Mouse (Mus musculus) hindbrain, postnatal 0 days (tissue): Measurements from ENCODE around the gene Spock1. TPM values are rescaled to one million over a fixed set of nuclear protein-coding genes. Genes with fewer than 3 reads are reported as not detected.

Experiments
- ATAC-seq: fragments of 200-750 bp; cut with Nextera tagmentation; 2 replicates; pipeline ENCODE4 v1.8.0; 2017; ENCODE audit warnings: mild to moderate bottlenecking, moderate TSS enrichment, moderate library complexity
- DNase-seq: peaks from one replicate; pipeline ENCODE4 v3.0.0-alpha.2; 2015; ENCODE audit warnings: low spot score
- H3K27ac ChIP-seq: fragments of 300-500 bp; sonication (generic); 2 replicates; pipeline ENCODE4 v1.5.1; 2014; ENCODE audit warnings: mild to moderate bottlenecking
- H3K27me3 ChIP-seq: fragments of 300-500 bp; sonication (generic); 2 replicates; pipeline ENCODE4 v1.6.1; 2014; ENCODE audit warnings: low read length, mixed read lengths; ENCODE audit not compliant: insufficient read depth
- H3K36me3 ChIP-seq: fragments of 300-500 bp; sonication (generic); 2 replicates; pipeline ENCODE4 v1.6.1; 2014; ENCODE audit warnings: low read length, mixed read lengths; ENCODE audit not compliant: insufficient read depth
- H3K4me1 ChIP-seq: fragments of 300-500 bp; sonication (generic); 2 replicates; pipeline ENCODE4 v1.6.1; 2014; ENCODE audit warnings: antibody characterized with exemption, low read length, mixed read lengths; ENCODE audit not compliant: insufficient read depth
- H3K4me2 ChIP-seq: fragments of 300-500 bp; sonication (generic); 2 replicates; pipeline ENCODE4 v1.6.1; 2014; ENCODE audit warnings: low read depth, mild to moderate bottlenecking, low read length, moderate library complexity, mixed read lengths
- H3K4me3 ChIP-seq: fragments of 300-500 bp; sonication (generic); 2 replicates; pipeline ENCODE4 v1.5.1; 2014; ENCODE audit warnings: low read length
- H3K9ac ChIP-seq: fragments of 300-500 bp; sonication (generic); replicated peaks from 2 replicates; pipeline ENCODE4 v1.6.1; 2014; ENCODE audit warnings: mild to moderate bottlenecking, low read length, moderate library complexity, mixed read lengths
- H3K9me3 ChIP-seq: fragments of 300-500 bp; sonication (generic); 2 replicates; pipeline ENCODE4 v1.6.1; 2016; ENCODE audit warnings: low read length, mixed read lengths
- CTCF ChIP-seq: IDR thresholded peaks from 2 replicates; pipeline ENCODE4 v1.5.1; 2016; ENCODE audit warnings: antibody characterized with exemption, control low read depth, low read depth
- WGBS: fragments of 180-500 bp; shearing (Covaris S2); extraction: QIAGEN DNeasy Blood & Tissue Kit; methylation state at CpG from one replicate; pipeline ENCODE4 v1.1.7; 2014; 5-methylcytosine and 5-hydroxymethylcytosine counted together
- polyA plus RNA-seq: library from polyadenylated mRNA; unstranded; fragments of >200 nt; fragmentation: Nextera tagmentation; extraction: Ambion mirVana; gene quantifications from 2 replicates; pipeline ENCODE4 v1.2.1, GENCODE M21; 2015
- total RNA-seq: library from RNA; depleted of rRNA; stranded (reverse); fragments of >200 nt; gene quantifications from 2 replicates; pipeline ENCODE4 v1.2.3, GENCODE M21; 2014

The Spock1 gene
- total and polyA plus RNA-seq, 2 experiments from 2014 or later, result 80.3 to 118 TPM

- no peak overlapping the region for H3K27ac ChIP-seq
- H3K27me3 ChIP-seq, result no peaks in the 10 kb centered on the region; the same call in 1 of the 2 replicates
- ATAC-seq (no peak), DNase-seq (no peak)
- H3K4me3 ChIP-seq, result no peak overlapping the region
- no peaks in the 10 kb centered on the region for H3K4me1 ChIP-seq
- no peak for TF ChIP-seq CTCF
- no peaks in the 10 kb centered on the region for H3K36me3 ChIP-seq
- WGBS, result 89% methylated on average over 9 of the region's 9 CpGs
- no peak overlapping the region for H3K9ac ChIP-seq
- H3K4me2 ChIP-seq, result no peak overlapping the region
- no peaks in the 10 kb centered on the region for H3K9me3 ChIP-seq
These were observed 23.9 kb upstream of the Spock1 start for GRCm38 (mm10) chr13:57931998-57932397.

- H3K4me1 ChIP-seq, result no peaks in the 10 kb centered on the region
- no peak for TF ChIP-seq CTCF
- no peaks in the 10 kb centered on the region for H3K36me3 ChIP-seq
- H3K27ac ChIP-seq, result no peak overlapping the region
- no peak for DNase-seq
- no peak overlapping the region for H3K4me3 ChIP-seq
- 29% methylated on average over 3 of the region's 3 CpGs for WGBS
- no peaks in the 10 kb centered on the region for H3K9me3 ChIP-seq
- no peak for ATAC-seq
- no peaks in the 10 kb centered on the region; the same call in 1 of the 2 replicates for H3K27me3 ChIP-seq
- H3K9ac ChIP-seq, result no peak overlapping the region
- no peak overlapping the region for H3K4me2 ChIP-seq
These were observed 23.2 kb upstream of the Spock1 start for GRCm38 (mm10) chr13:57931376-57931775.

GRCm38 (mm10) chr13:57930720-57931119, 22.6 kb upstream of the Spock1 start:
- Histone ChIP-seq H3K4me2 (no peak overlapping the region), H3K4me1 (no peaks in the 10 kb centered on the region), H3K4me3 (no peak overlapping the region), H3K9ac (no peak overlapping the region), H3K36me3 (no peaks in the 10 kb centered on the region), H3K9me3 (no peaks in the 10 kb centered on the region), H3K27me3 (no peaks in the 10 kb centered on the region; the same call in 1 of the 2 replicates), H3K27ac (no peak overlapping the region)
- ATAC-seq, result no peak
- no peak for DNase-seq
- WGBS, result 34% methylated on average over 5 of the region's 5 CpGs
- no peak for TF ChIP-seq CTCF

GRCm38 (mm10) chr13:57930283-57930682, 22.2 kb upstream of the Spock1 start:
- no peak for ATAC-seq
- WGBS, result 25% methylated on average over 2 of the region's 2 CpGs

GRCm38 (mm10) chr13:57919947-57920346, 11.8 kb upstream of the Spock1 start:
- no peak for ATAC-seq
- Histone ChIP-seq H3K9me3 (no peaks in the 10 kb centered on the region), H3K4me3 (no peak overlapping the region), H3K27ac (no peak overlapping the region), H3K27me3 (no peaks in the 10 kb centered on the region), H3K36me3 (no peaks in the 10 kb centered on the region), H3K4me1 (no peaks in the 10 kb centered on the region), H3K9ac (no peak overlapping the region), H3K4me2 (no peak overlapping the region)
- 95% methylated on average over 4 of the region's 4 CpGs for WGBS
- DNase-seq, result no peak
- TF ChIP-seq CTCF, result no peak

More at GRCm38 (mm10) chr13:57930283-57930682, 22.2 kb upstream of the Spock1 start:
- no peak for TF ChIP-seq CTCF
- H3K4me2 ChIP-seq, result no peak overlapping the region
- no peaks in the 10 kb centered on the region for H3K36me3 ChIP-seq
- DNase-seq, result no peak
- H3K9ac ChIP-seq, result no peak overlapping the region
- no peaks in the 10 kb centered on the region; the same call in 1 of the 2 replicates for H3K27me3 ChIP-seq
- H3K27ac ChIP-seq, result no peak overlapping the region
- H3K4me3 ChIP-seq, result no peak overlapping the region
- H3K4me1 ChIP-seq, result no peaks in the 10 kb centered on the region
- no peaks in the 10 kb centered on the region for H3K9me3 ChIP-seq

GRCm38 (mm10) chr13:57911171-57911570, 3.0 kb upstream of the Spock1 start:
- no peak overlapping the region for H3K27ac ChIP-seq
- no peak overlapping the region for H3K9ac ChIP-seq
- ATAC-seq (no peak), DNase-seq (no peak)
- H3K4me1 ChIP-seq, result no peaks in the 10 kb centered on the region
- H3K9me3 ChIP-seq, result no peaks in the 10 kb centered on the region
- no peak for TF ChIP-seq CTCF
- H3K27me3 ChIP-seq, result no peaks in the 10 kb centered on the region; the same call in 1 of the 2 replicates
- H3K4me3 ChIP-seq, result no peak overlapping the region
- H3K36me3 ChIP-seq, result no peaks in the 10 kb centered on the region
- WGBS, result 57% methylated on average over 9 of the region's 9 CpGs
- no peak overlapping the region for H3K4me2 ChIP-seq

- WGBS, result 1% methylated on average over 60 of the region's 60 CpGs
- Histone ChIP-seq H3K36me3 (no peaks in the 10 kb centered on the region), H3K27ac (no peak overlapping the region), H3K9ac (peak overlapping the region; percentile 39), H3K9me3 (no peaks in the 10 kb centered on the region), H3K4me1 (no peaks in the 10 kb centered on the region), H3K27me3 (no peaks in the 10 kb centered on the region; the same call in 1 of the 2 replicates), H3K4me3 (peak overlapping the region; percentile 47), H3K4me2 (peak overlapping the region; percentile 60)
- peak; percentile 36 for DNase-seq
- TF ChIP-seq CTCF, result no peak
- ATAC-seq, result peak; percentile 74
These were observed 485 bp downstream of the Spock1 start for GRCm38 (mm10) chr13:57907428-57908265.
